Mouse (Mus musculus) B cell, adult (primary cell): ENCODE results near the gene Gm11060. TPM values are rescaled to one million over a fixed set of nuclear protein-coding genes. Genes with fewer than 3 reads are reported as not detected.

Experiments
- total RNA-seq: library from RNA; stranded (reverse); gene quantifications from 4 replicates; pipeline ENCODE4 v1.2.4, GENCODE M21; 2023; ENCODE audit not compliant: inconsistent age

Gene Gm11060
- total RNA-seq, result not detected in 4 replicates

DNA sequence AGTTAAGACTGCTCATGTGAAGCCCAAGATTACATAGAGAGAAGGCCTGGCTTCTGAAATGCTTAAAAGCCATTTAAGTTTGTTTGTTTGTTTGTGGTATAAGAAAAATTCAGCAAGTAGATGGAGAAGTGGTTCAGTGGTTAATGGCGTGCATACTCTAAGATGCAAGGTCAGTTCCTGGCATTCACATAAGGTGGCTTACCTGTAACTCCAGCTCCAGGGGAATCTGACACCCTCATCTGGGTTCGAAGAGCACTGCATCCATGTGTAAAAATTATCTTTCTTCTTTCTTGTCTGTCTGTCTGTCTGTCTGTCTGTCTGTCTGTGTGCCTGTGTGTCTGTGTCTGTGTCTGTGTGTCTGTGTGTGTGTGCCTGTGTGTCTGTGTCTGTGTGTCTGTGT is at the start of gene Gm11060:
Gene Gm11060 (plus strand): TSS at position 301 of the 400 bp plus-strand sequence.

DNA sequence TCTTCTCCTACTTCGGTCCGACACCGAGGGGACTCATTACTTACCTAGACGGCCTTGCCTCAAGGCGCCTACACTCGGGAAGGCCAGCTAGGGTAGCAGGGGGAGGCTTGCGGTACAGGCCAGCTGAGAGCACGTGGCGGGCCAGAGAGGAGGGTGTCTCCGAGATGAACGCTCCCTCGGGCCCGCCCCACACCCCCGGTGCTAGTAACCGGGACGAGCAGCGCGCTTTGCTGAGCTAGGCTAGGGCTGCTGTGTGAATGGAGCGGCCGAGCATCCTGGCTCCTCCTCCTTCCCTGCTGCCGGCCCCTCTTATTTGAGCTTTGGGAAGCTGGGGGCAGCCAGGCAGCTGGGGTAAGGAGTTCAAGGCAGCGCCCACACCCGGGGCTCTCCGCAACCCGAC is 34.5 kb downstream of the Gm11060 start, which contains the start of gene Wt1:
Gene Wt1 (plus strand): TSS at position 251 of the 400 bp plus-strand sequence.

Other genes starting within 250 kb of the Gm11060 start
- 7.1 to 12.8 TPM (median 8.3 TPM) in 4 replicates for gene Prrg4, start 242.1 kb upstream of the Gm11060 start, total RNA-seq
- 3.7 to 4.5 TPM in 2 of 4 replicates, not detected in the others for gene Ccdc73, start 224.2 kb upstream of the Gm11060 start, total RNA-seq
- gene Eif3m, start 74.9 kb upstream of the Gm11060 start, total RNA-seq, result 127 to 135 TPM (median 131 TPM) in 4 replicates
- gene Wt1, start 34.5 kb downstream of the Gm11060 start, total RNA-seq, result not detected in 4 replicates
- gene Them7, start 132.3 kb downstream of the Gm11060 start, total RNA-seq, result not detected in 4 replicates